Mouse (Mus musculus) retina, postnatal 7 days (tissue): ENCODE measurements around the gene Zfp358.
A peak's percentile ranks its signal among the peaks of the same experiment; 100 is the strongest.

Experiments
- DNase-seq: peaks from one replicate; pipeline ENCODE4 v3.0.0-alpha.2; 2012; ENCODE audit warnings: low read depth, low spot score

The Zfp358 gene

DNA sequence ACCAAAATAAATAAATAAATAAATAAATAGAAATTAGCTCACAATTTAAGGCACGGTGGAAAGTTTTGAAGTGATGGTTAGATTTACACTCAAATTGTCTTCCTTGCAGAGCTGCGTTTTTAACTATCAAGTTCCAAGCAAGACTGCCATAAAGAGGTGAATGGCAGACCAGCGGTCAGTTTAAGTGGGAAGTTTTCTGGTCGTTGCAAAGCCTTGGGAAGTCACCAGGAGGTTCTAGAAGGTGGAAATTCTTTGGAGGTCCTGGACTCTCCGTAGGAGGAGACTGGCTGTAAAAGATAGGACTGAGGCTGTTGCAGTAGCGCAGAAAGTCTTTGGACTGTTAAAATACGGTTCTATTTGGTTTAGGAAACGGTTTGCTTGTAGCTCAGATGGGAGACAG, 6.8 kb downstream of the Zfp358 start:
- no peak for DNase-seq

DNA sequence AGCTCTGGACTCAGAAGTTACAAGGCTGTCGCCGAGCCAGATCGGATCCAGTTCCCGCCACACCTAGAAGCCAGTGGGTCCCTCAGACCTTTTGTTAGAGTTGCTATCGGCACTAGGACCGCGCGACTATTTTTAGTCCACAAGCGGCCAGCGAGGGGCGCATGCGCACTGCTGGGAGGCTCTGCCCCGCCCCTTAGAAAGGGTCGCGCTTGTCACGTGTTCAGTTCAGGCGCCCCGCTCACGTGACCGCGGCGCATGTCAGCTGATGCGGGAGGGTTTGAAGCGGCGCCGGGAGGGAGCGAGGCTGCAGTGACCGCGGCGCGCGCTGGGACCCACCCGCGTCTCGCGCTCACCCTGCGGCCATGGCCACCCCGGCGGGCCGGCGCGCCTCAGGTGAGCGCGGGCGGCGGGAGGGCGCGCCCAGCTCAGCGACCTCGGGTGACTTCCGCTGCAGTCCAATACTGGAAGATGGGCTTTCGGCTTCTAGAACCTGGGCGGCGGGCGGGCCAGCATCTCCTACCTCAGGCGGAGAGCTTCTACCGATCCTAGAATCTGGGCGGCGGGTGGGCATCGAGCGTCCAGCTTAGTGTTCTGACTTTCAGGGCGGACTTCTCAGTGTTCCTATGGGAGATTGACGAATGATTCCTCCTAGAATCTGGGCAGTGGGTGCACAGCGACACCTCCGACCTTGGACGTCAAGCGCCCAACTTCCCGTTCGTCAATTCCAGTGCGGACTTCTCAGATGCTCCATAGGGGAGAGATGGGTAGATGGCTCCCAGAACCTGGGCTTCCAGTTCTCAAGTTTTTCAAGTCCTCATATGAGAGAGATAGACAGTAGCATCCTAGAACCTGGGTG, 7.5 kb downstream of the Zfp358 start, which contains the start of gene Mcoln1:
Mcoln1 (plus strand) TSS at position 223 of the 856 bp plus-strand sequence.
- DNase-seq, result peak; percentile 98

DNA sequence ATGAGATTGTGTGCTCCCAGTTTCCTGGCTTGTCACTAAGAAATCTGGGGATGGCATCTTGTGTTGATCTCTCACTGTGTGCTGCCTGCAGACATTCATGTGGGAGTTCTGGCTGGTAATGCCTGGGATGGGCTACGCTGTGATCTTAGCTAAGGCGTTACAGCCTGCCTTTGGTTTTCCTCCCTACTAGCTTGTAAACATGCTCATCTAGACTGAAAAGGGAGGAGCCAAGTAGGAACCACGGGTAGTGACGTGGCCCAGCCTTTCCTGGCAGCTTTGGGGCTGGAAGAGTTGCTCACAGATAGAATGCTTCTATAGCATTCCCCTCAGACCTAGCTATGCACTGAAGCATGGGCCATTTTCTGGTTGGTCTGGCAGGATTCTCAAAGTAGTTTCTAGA, 9.3 kb downstream of the Zfp358 start:
- no peak for DNase-seq

DNA sequence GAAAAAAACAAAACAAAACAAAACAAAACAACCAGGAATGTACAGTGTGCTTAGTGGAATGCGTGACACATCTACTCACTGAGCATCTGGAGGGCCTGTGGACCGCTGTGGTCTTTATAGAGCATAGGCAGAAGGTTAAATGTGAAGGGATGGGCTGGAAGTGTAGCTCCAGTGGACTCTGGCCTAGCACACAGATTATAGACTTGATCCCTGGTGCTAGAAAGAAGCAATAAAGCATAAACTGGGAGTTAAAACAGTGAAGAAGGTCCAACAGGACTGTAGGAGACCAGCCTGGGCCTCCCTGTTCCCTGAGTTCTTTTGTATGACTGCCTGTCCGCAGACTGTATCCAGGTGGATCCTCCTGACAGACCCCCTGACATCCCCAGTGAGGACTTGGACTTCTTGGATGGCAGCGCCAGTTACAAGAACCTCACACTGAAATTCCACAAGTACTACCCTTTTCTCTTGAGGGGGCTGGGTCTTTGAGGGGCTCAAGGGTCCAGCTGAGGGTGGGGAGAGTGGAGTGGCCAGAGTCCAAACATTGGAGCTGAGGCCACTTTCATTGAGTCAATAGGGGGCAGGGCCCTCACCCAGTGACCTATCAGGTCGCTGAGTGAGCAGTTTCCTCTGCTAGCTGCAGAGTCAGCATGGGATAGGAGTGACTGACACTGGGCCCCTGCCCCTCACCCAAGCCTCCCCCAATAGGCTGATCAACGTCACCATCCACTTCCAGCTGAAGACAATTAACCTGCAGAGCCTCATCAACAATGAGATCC, 15.2 kb downstream of the Zfp358 start:
- DNase-seq, result no peak

DNA sequence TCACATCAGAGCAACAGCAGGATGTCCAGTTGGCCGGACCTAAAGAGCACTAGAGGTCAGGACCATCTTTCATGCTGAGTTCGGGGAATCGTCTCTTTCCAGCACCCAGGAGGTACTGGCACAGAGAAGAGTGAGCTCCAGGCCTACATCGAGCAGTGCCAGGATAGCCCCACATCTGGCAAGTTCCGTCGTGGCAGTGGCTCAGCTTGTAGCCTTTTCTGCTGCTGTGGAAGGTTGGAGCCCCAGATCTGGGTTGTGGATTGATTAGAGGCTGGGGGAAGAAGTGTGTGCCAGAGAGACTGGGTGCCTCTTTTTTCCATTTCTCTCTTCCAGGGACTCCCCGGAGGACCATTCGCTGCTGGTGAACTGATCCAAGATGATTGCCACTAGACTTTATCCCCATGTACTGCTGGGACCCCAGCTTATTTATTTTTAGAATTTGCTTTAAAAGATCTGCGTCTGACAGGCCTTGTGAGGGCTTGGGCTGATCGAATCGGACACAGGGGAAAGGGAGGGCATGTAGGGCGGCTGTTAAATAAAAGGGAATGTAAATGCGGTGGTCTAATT, 21.8 kb downstream of the Zfp358 start:
- no peak for DNase-seq

DNA sequence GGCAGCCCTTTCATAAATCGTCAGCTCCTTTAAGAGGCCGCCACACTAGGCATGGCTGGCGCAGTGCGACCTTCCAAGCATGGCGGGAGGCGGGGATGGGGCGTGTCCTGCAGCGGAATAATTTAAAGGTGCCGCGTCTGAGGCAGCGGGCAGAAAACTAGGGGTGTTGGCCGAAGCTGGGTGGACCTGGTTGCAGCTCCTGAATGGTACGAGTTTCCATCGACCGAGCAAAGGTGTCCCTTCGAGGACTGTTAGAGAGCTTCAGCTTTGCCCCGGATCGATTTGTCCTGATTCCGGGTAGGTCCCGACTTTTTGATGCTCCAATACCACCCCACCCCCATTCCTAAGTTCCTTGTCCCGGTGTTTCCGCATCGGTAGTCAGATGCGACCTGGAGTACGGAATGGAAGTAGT, 22.3 kb downstream of the Zfp358 start, which contains the start of gene Pnpla6:
Pnpla6 (plus strand) TSS at position 125 of the 412 bp plus-strand sequence.
- peak; percentile 58 for DNase-seq

DNA sequence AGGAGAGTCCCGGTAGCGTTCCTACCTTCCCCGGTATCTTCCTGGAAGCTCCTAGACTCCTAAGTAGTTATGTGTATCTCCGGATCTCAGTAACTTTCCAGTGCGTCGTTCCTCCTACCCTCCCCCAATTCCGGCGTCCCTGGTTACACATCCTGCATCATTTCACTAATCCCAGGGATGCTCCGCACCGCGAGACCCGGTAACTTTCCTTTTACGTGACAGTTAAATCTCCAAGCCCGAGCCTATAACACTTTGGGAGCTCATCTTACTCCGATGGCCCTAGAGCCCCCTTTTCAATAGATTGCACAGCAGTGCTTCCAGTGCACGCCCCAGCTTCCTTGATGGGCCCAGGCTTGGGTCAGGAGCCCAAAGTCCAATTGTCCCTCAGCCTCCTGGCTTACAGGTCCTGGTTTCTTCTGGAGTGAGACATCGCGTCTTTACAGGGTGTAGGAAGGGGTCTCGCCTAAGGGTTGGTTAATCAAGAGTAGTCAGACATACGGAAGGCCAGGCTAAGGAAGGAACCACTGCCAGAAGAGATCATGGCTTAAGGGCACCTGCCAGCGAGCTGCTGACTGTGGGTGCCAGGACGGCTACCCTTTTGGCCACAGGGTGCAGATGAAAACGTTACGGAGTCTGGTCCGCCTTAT, 23.0 kb downstream of the Zfp358 start:
- DNase-seq, result no peak

DNA sequence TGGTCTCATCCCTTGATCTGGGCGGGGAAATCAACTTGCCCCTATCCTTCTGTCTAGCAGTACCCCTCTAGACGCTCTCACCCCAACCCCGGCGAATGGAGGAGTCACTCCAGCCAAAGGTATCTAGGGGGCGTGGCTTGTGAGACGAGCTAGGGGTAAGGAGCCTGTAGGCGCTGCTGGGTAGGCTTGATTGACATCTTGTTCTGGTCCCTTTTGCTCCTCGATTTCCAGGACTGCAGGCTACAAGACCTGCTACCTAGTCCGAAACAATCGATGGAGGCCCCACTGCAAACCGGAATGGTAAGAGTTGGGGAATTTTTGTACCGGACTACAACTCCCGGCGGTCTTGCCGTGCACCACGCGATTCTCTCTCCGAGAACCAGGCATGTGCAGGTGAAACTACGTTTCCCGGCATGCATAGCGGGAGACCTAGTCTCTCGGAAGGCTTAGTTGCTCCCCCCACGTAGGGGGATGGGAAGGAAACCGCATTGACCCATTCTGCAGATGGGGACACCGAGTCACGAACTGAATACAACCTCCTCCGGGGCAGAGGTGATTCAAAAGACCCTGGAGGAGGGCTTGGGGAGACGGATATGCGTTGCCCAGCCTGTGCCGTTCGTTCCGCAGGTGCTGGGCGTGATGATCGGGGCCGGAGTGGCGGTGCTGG, 23.6 kb downstream of the Zfp358 start:
- peak; percentile 85 for DNase-seq

DNA sequence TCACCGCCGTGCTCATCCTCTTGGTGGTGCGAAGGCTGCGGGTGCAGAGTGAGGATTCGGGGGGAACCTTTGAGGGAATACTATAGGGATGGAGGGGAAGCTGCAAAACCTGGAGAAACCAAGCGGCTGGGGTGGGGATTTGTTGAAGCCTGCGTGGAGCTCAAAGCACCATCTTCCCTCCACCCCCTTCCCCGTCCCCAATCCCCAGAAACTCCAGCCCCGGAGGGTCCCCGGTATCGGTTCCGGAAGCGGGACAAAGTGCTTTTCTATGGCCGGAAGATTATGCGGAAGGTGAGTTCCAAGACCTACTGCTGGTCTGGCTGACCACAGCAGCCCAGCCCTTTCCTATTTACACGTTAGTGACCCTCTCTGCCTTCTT, 24.2 kb downstream of the Zfp358 start:
- DNase-seq, result no peak

DNA sequence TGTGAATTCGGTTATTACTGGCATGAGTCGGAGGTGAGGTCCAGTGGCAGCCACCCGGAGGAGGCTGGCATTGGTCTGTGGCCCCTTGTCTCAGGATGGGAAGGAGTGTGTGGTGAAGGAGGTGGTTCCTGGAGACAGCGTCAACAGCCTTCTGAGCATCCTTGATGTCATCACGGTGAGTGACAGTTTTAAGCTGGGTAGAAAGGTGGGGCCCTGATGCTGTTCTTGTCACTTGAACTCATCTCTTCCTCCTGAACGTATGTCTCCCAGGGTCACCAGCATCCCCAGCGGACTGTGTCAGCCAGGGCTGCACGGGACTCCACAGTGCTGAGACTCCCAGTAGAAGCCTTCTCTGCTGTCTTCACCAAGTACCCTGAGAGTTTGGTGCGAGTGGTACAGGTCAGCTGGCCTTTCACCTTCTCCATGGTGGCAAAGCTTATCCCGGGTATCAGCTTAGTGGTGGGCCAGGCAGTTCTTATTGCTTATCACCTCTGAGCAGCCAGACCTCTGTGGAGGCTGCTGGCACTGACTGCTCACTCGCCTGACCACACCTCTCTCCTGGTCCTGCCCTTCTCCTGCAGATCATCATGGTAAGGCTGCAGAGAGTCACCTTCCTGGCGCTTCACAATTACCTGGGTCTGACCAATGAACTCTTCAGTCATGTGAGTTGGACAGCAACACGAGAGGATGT, 29.2 kb downstream of the Zfp358 start:
- no peak for DNase-seq

DNA sequence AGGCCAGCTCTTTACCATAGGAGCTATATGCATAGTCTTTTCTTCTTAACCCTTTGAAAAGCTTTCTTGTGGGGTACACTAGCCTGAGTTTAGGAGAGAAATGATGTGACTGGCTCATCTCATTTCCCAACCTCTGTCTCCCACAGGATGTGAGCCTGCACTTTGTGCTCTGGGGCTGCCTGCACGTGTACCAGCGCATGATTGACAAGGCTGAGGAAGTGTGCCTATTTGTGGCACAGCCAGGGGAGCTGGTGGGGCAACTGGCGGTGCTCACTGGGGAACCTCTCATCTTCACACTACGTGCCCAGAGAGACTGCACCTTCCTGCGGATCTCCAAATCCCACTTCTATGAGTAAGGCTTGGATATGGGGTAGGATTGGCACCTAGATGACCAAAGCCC, 37.9 kb downstream of the Zfp358 start:
- DNase-seq, result no peak

DNA sequence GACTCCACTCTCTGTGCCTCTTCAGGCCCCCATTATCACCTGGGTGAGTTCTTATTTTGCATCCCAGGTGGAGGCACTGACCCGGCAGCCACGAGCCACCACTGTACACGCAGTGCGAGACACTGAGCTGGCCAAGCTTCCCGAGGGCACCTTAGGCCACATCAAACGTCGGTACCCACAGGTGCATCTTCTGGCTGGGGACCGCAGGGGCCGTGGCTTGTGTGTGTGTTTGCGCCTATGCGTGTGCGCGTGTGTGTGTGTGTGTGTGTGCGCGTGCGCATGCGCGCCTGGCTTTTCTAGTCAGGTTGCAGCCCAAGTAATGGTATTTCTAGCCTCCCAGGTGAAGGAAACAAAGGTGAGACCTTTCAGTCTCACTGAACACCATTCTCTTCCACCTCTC, 39.0 kb downstream of the Zfp358 start:
- no peak for DNase-seq

DNA sequence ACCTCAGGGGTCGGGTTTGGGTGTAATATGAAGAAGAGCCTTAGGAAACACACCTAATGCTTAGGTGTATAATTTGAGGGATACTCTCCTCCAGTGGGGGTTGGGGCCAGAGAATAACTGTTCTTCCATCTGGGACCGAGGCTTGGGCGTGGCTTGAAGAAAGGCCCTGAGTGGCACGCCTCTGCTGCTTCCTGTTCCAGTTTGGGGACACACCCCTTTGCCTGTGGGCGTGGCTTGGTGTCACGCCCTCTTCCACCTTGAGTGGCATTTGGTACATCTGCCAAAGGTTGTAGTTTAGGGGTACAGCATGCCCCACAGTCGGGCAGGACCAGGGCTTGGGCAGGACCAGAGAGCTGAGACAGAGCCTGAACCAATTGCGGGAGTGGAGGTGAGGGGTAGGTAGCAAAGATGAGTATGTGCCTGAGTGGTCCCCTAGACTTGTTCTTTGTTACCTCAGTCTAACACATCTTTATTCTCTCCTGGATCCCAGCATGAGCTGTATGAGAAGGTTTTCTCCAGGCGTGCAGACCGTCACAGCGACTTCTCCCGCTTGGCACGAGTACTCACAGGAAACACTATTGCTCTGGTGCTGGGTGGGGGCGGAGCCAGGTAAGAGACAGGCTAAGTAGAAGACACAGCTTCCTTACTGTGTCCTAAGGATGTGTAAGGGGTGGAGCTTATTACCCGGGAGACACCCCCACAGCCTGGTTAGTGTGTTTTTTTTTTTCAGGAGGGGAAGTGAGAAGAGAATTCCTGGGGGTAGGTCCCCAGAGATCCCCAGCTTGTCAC, 43.3 kb downstream of the Zfp358 start:
- DNase-seq, result no peak

DNA sequence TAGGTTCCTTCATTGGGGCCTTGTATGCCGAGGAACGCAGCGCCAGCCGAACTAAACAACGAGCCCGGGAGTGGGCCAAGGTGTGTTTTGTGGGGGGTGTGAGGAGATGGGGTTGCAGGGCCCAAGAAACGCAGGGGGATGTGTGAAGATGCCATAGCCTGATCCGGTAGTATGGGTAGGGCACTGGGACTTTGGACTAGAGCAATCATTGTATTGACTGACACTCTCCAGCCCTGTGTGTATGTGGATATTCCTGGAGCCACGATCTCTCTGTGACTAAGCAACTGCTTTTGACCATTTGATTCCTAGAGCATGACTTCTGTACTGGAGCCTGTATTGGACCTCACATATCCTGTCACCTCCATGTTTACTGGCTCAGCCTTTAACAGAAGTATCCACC, 44.0 kb downstream of the Zfp358 start:
- DNase-seq, result no peak

DNA sequence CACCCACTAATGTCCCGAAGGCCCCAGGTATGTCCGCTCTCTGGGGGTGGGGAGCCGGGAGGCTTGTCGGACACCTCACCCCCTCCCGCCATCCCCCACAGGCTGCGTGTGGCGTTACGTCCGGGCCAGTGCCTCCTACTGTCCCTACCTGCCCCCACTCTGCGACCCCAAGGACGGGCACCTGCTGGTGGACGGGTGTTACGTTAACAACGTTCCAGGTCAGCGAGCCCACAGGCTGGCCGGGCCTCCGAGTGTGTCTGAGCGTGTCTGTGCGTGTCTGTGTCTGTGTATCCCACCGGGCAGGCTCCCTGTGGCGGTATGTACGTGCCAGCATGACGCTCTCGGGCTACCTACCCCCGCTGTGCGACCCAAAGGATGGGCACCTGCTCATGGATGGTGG, 44.7 kb downstream of the Zfp358 start:
- no peak for DNase-seq

DNA sequence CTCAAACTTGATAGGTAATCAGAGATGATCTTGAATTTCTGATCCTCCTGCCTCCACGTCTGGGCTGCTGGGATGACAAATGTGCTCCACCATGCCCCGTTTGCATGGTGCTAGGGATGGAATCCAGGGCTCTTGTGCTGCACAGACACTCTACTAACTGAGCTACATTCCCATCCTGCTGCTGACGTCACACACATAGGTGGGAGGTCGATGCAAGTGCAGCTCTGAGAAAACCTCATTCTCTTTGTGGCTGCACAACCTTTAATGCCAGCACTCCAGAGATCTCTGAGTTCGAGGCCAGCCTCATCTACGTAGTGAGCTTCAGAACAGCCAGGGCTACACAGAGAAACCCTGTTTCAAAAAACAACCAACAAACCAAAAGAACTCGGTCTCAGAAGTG, 46.2 kb downstream of the Zfp358 start:
- DNase-seq, result no peak

DNA sequence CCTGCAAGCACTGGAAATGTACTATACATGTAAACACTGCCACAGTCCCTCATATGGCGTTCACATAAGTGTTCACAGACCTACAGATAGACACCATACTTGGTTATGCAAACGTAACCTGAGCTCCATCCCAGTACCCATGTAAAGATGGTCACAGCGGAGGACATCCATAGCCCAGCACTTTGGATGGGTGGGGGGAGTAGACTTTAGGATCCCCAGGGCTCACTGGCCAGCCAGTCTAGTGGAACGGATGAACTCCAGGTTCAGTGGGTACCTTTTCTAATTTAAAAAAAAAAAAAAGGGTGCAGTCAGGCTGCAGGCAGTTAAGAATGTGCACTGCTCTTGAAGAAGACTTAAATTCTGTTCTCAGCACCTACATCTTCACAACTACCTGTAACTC, 47.1 kb downstream of the Zfp358 start:
- DNase-seq, result no peak

DNA sequence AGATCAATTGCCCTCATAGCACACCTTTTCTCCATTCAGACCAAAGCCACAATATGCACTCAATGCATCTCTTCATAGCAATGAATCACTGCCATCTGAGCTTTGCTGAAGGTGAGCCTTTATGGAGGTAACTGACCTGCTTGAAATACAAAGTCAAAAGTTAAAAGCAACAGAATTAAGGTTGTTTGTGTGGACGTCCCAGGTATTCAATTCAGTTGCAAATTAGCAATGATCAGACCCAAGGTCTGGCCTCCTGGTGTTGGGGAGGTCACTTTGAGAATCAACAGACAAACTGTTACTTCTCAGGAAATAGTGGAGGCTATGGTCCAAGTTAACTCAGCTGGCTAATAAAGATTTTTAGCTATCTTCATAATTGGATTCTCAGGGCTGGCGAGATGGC, 53.6 kb downstream of the Zfp358 start:
- DNase-seq, result no peak
